ENCODE assay signal across 8 mouse cellular contexts in genomic region chr3:95230495-95231297, GRCm38 (mm10). TPM values are rescaled to one million over a fixed set of nuclear protein-coding genes. Genes with fewer than 3 reads are reported as not detected.
DNase-seq lines count a peak whose midpoint lies in the region; ATAC-seq and TF ChIP-seq lines count a peak whose summit lies in the region.

No protein-coding gene starts in this region.

- peak overlapping the region; percentile 90 for H3K9ac ChIP-seq in lung, embryonic 14.5 days
- H3K9ac ChIP-seq in forebrain, embryonic 13.5 days = peak overlapping the region; percentile 97

- H3K27ac ChIP-seq in lung, embryonic 14.5 days (ENCODE audit: low read depth) = peak overlapping the region; percentile 98
- peak overlapping the region; percentile 96 for H3K27ac ChIP-seq in forebrain, embryonic 13.5 days
- H3K27ac ChIP-seq in thymus, adult 2 months (ENCODE audit: control insufficient read depth, insufficient read depth, low read length) = peak overlapping the region; percentile 89

- 46% methylated on average over 8 of the region's 8 CpGs for WGBS in lung, embryonic 14.5 days
- WGBS in forebrain, embryonic 13.5 days = 31% methylated on average over 8 of the region's 8 CpGs
- WGBS in thymus, adult 2 months = 8% methylated on average over 8 of the region's 8 CpGs

- ATAC-seq in lung, embryonic 14.5 days (ENCODE audit: insufficient read depth) = no peak
- ATAC-seq in forebrain, embryonic 13.5 days = no peak; the same call in 1 of the 2 replicates
- peak; percentile 20; the same call in 1 of the 2 replicates for ATAC-seq in megakaryocyte-erythroid progenitor cell, adult 5-6 weeks (replicated peaks; ENCODE audit: low FRiP score, low TSS enrichment, poor library complexity, severe bottlenecking)

- no peak for TF ChIP-seq CTCF in lung, embryonic 14.5 days (IDR thresholded peaks at IDR 0.05; ENCODE audit: low read depth)
- no peak for TF ChIP-seq CTCF in thymus, adult 2 months (IDR thresholded peaks at IDR 0.05; ENCODE audit: borderline replicate concordance, control insufficient read depth, extremely low read depth, insufficient read depth, low read length, poor library complexity)

- H3K36me3 ChIP-seq in lung, embryonic 14.5 days (ENCODE audit: insufficient read depth) = peaks cover 45% of the 10 kb centered on the region
- peaks cover 46% of the 10 kb centered on the region for H3K36me3 ChIP-seq in forebrain, embryonic 13.5 days (ENCODE audit: poor library complexity, severe bottlenecking)
- H3K36me3 ChIP-seq in thymus, adult 2 months (ENCODE audit: control insufficient read depth, insufficient read depth, low read length) = peaks cover 40% of the 10 kb centered on the region

- H3K9me3 ChIP-seq in lung, embryonic 14.5 days (ENCODE audit: low read depth, low read length) = no peaks in the 10 kb centered on the region
- H3K9me3 ChIP-seq in forebrain, embryonic 13.5 days (replicated peaks) = no peaks in the 10 kb centered on the region

- H3K4me2 ChIP-seq in lung, embryonic 14.5 days = peak overlapping the region; percentile 94
- H3K4me2 ChIP-seq in forebrain, embryonic 13.5 days = peak overlapping the region; percentile 94

- DNase-seq in lung, embryonic 14.5 days = peak; percentile 21
- no peak for DNase-seq in lung, postnatal 14 days
- DNase-seq in kidney, adult 8-10 months = peak; percentile 52 to 62
- peak; percentile 39 for DNase-seq in thymus, adult 2 months
- no peak for DNase-seq in frontal cortex, postnatal 10 days (ENCODE audit: low spot score in 2 of 2)
- DNase-seq in right cerebral cortex, postnatal 10 days (ENCODE audit: low spot score in 2 of 2) = no peak

- peak overlapping the region; percentile 94 for H3K4me3 ChIP-seq in lung, embryonic 14.5 days (ENCODE audit: low read depth, low read length)
- H3K4me3 ChIP-seq in forebrain, embryonic 13.5 days = peak overlapping the region; percentile 90
- peak overlapping the region; percentile 72 for H3K4me3 ChIP-seq in thymus, adult 2 months (ENCODE audit: control insufficient read depth, insufficient read depth, low read length)

- no peaks in the 10 kb centered on the region for H3K27me3 ChIP-seq in lung, embryonic 14.5 days (ENCODE audit: insufficient read depth, low read length)
- H3K27me3 ChIP-seq in forebrain, embryonic 13.5 days = no peaks in the 10 kb centered on the region
- H3K27me3 ChIP-seq in thymus, adult 2 months (ENCODE audit: control insufficient read depth, insufficient read depth, low read length) = no peaks in the 10 kb centered on the region

- no peak for TF ChIP-seq POLR2A in thymus, adult 2 months (IDR thresholded peaks at IDR 0.05; ENCODE audit: control insufficient read depth, extremely low read depth, insufficient read depth, low read length, poor library complexity)

- peaks cover 16% of the 10 kb centered on the region; the same call in 1 of the 2 replicates for H3K4me1 ChIP-seq in lung, embryonic 14.5 days (ENCODE audit: insufficient read depth)
- peaks cover 42% of the 10 kb centered on the region for H3K4me1 ChIP-seq in forebrain, embryonic 13.5 days
- peaks cover 30% of the 10 kb centered on the region for H3K4me1 ChIP-seq in thymus, adult 2 months (replicated peaks; ENCODE audit: control insufficient read depth, insufficient read depth, low read length)

RNA-seq across cellular contexts. Expression of gene Mllt11, which starts 1.3 kb away (rescaled TPM):
- 15.1 and 16.1 TPM in 2 replicates for polyA plus RNA-seq in lung, embryonic 14.5 days (2014; fragmentation: Nextera tagmentation; extraction: Ambion mirVana)
- polyA plus RNA-seq in forebrain, embryonic 13.5 days (2015; fragmentation: Nextera tagmentation; extraction: Ambion mirVana) = 174 and 191 TPM in 2 replicates
- 6.0 and 6.9 TPM in 2 replicates for total RNA-seq in megakaryocyte-erythroid progenitor cell, adult 5-6 weeks (2014; fragmentation: Nextera tagmentation)
- total RNA-seq in megakaryocyte-erythroid progenitor cell, adult 5-6 weeks (2017) = 1.9 and 3.6 TPM in 2 replicates
- polyA plus RNA-seq in thymus, adult 2 months (2012; rRNA removed) = 53.0 and 66.1 TPM in 2 replicates

RNA-seq across cellular contexts. Expression of gene Cdc42se1, which starts 2.2 kb away (rescaled TPM):
- polyA plus RNA-seq in lung, embryonic 14.5 days (2014; fragmentation: Nextera tagmentation; extraction: Ambion mirVana) = 127 and 131 TPM in 2 replicates
- 92.3 and 96.3 TPM in 2 replicates for polyA plus RNA-seq in forebrain, embryonic 13.5 days (2015; fragmentation: Nextera tagmentation; extraction: Ambion mirVana)
- 69.0 and 127 TPM in 2 replicates for total RNA-seq in megakaryocyte-erythroid progenitor cell, adult 5-6 weeks (2014; fragmentation: Nextera tagmentation)
- 49.5 and 59.1 TPM in 2 replicates for total RNA-seq in megakaryocyte-erythroid progenitor cell, adult 5-6 weeks (2017)
- polyA plus RNA-seq in thymus, adult 2 months (2012; rRNA removed) = 137 and 156 TPM in 2 replicates

RNA-seq across cellular contexts. Expression of gene Gm128, which starts 10.7 kb away (rescaled TPM):
- polyA plus RNA-seq in lung, embryonic 14.5 days (2014; fragmentation: Nextera tagmentation; extraction: Ambion mirVana) = 0.39 and 0.67 TPM in 2 replicates
- polyA plus RNA-seq in forebrain, embryonic 13.5 days (2015; fragmentation: Nextera tagmentation; extraction: Ambion mirVana) = 0.19 and 0.38 TPM in 2 replicates
- total RNA-seq in megakaryocyte-erythroid progenitor cell, adult 5-6 weeks (2014; fragmentation: Nextera tagmentation) = 0.92 and 2.5 TPM in 2 replicates
- 0.27 TPM in 1 of 2 replicates, not detected in the other for total RNA-seq in megakaryocyte-erythroid progenitor cell, adult 5-6 weeks (2017)
- polyA plus RNA-seq in thymus, adult 2 months (2012; rRNA removed) = 0.30 and 0.33 TPM in 2 replicates

RNA-seq across cellular contexts. Expression of gene Gabpb2, which starts 13.0 kb away (rescaled TPM):
- polyA plus RNA-seq in lung, embryonic 14.5 days (2014; fragmentation: Nextera tagmentation; extraction: Ambion mirVana) = 13.4 and 14.4 TPM in 2 replicates
- 7.7 and 8.5 TPM in 2 replicates for polyA plus RNA-seq in forebrain, embryonic 13.5 days (2015; fragmentation: Nextera tagmentation; extraction: Ambion mirVana)
- 59.0 and 63.9 TPM in 2 replicates for total RNA-seq in megakaryocyte-erythroid progenitor cell, adult 5-6 weeks (2014; fragmentation: Nextera tagmentation)
- total RNA-seq in megakaryocyte-erythroid progenitor cell, adult 5-6 weeks (2017) = 59.2 and 64.2 TPM in 2 replicates
- polyA plus RNA-seq in thymus, adult 2 months (2012; rRNA removed) = 39.7 and 41.7 TPM in 2 replicates

RNA-seq across cellular contexts. Expression of gene Bnipl, which starts 20.3 kb away (rescaled TPM):
- polyA plus RNA-seq in lung, embryonic 14.5 days (2014; fragmentation: Nextera tagmentation; extraction: Ambion mirVana) = 5.0 and 6.1 TPM in 2 replicates
- not detected in 2 replicates for polyA plus RNA-seq in forebrain, embryonic 13.5 days (2015; fragmentation: Nextera tagmentation; extraction: Ambion mirVana)
- not detected in 2 replicates for total RNA-seq in megakaryocyte-erythroid progenitor cell, adult 5-6 weeks (2014; fragmentation: Nextera tagmentation)
- total RNA-seq in megakaryocyte-erythroid progenitor cell, adult 5-6 weeks (2017) = not detected in 2 replicates
- 1.3 and 1.6 TPM in 2 replicates for polyA plus RNA-seq in thymus, adult 2 months (2012; rRNA removed)

Comparison
In these comparisons a context has a peak if more than half of its experiments do, and no peak if none do; other contexts are left out.
1. DNase-seq: peak in lung, embryonic 14.5 days (single experiment), kidney, adult 8-10 months (2 of 2) and thymus, adult 2 months (single experiment); none in lung, postnatal 14 days (single experiment), frontal cortex, postnatal 10 days (0 of 2) and right cerebral cortex, postnatal 10 days (0 of 2).
2. Peak in every context shown above with its lines, with median percentiles within 50 percentile points of each other: H3K27ac ChIP-seq and H3K4me3 ChIP-seq.